ENCODE assay signal across 8 mouse cellular contexts in the genomic region with DNA sequence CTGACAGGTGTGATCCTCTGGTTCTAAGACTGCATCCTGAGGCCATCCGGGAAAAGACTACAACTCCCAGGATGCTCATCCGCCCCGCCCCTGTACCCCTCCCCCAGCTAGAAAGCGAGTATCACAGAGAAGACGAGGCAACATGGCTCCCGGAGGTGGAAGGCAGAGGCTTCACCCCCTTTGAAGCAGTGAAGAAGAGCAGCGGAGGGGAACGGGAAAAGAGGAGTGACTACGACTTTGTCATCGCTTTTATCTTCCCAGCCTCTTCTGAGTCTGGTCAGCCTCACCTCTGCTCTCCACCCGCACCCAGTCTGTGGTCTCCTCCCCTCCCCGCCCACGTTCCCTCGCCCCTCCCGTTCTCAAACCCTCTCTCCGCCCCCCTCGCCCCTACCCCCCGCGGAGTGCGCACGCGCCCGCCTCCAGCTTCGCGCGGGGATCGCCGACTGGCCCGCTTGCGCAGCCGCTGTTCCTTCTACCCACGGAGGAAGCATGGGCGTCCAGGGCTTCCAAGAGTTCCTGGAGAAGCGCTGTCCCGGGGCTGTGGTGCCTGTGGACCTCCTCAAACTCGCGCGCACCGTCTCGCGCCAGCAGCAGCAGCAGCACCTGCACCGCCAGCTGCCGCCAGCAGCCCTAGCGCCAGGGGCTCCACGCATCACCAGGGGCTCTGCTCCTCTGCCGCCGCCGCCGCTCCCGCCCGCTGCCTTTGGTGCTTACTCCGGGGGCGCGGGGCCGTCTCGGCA. TPM values are rescaled to one million over a fixed set of nuclear protein-coding genes. Genes with fewer than 3 reads are reported as not detected.
DNase-seq lines count a peak whose midpoint lies in the region; ATAC-seq lines count a peak whose summit lies in the region.

Fam120c (plus strand) TSS at position 415 of the 740 bp plus-strand sequence.

- peak within 1 kb of the TSS; percentile 65 for H3K4me3 ChIP-seq in intestine, embryonic 15.5 days (replicated peaks)

- no peaks in the 10 kb centered on the region for H3K9me3 ChIP-seq in intestine, embryonic 15.5 days

- DNase-seq in adrenal gland, adult 8-10 months = peak; percentile 74
- peak; percentile 71 for DNase-seq in embryo, embryonic 11.5 days (ENCODE audit: low read depth, low spot score)
- peak; percentile 70 to 82 for DNase-seq in gastrocnemius, postnatal 36 days
- peak; percentile 80 to 85 for DNase-seq in left cerebral cortex, postnatal 14 days (ENCODE audit: low spot score in 2 of 2)
- DNase-seq in right cerebral cortex, postnatal 25 days = peak; percentile 87
- DNase-seq in urinary bladder, postnatal 36 days (ENCODE audit: low spot score in 2 of 2) = peak; percentile 66 to 84

- H3K9ac ChIP-seq in intestine, embryonic 15.5 days = peak within 1 kb of the TSS; percentile 68

- 9% methylated on average over 56 of the region's 56 CpGs for whole genome bisulfite sequencing in intestine, embryonic 15.5 days

- peak within 1 kb of the TSS; percentile 86 for H3K27ac ChIP-seq in intestine, embryonic 15.5 days

- no peaks in the 10 kb centered on the region for H3K4me1 ChIP-seq in intestine, embryonic 15.5 days (replicated peaks)

- H3K4me2 ChIP-seq in intestine, embryonic 15.5 days (replicated peaks) = peak within 1 kb of the TSS; percentile 69

- H3K27me3 ChIP-seq in intestine, embryonic 15.5 days (replicated peaks) = no peaks in the 10 kb centered on the region

- intact Hi-C loops in gastrocnemius, postnatal 36 days (cut with DNase I) = no loop called here
- intact Hi-C loops in left cerebral cortex, postnatal 14 days (cut with DNase I) = no loop called here

- ATAC-seq in intestine, embryonic 15.5 days = peak; percentile 95
- ATAC-seq in megakaryocyte-erythroid progenitor cell, adult 5-6 weeks (replicated peaks; ENCODE audit: low FRiP score, low TSS enrichment, poor library complexity, severe bottlenecking) = peak; percentile 89

- H3K36me3 ChIP-seq in intestine, embryonic 15.5 days = no peaks in the 10 kb centered on the region

RNA-seq across cellular contexts. Expression of gene Fam120c, which starts in this region (rescaled TPM):
- total RNA-seq in adrenal gland, adult 8-10 months (2022) = 10 to 100 TPM; 17.9 to 21.9 (median 20.3) TPM
- total RNA-seq in gastrocnemius, postnatal 36 days (2021) = 10 to 100 TPM; 10.3 to 11.1 TPM
- 2.7 and 3.1 TPM in 2 replicates for polyA plus RNA-seq in intestine, embryonic 15.5 days (2015; fragmentation: Nextera tagmentation; extraction: Ambion mirVana)
- total RNA-seq in left cerebral cortex, postnatal 14 days (2021) = 10 to 100 TPM; 43.4 to 44.6 TPM
- total RNA-seq in megakaryocyte-erythroid progenitor cell, adult 5-6 weeks (2014; fragmentation: Nextera tagmentation) = 5.1 and 12.0 TPM in 2 replicates
- 2.5 and 7.5 TPM in 2 replicates for total RNA-seq in megakaryocyte-erythroid progenitor cell, adult 5-6 weeks (2017)

Comparison
In these comparisons a context has a peak if more than half of its experiments do, and no peak if none do; other contexts are left out.
1. Peak in every context shown above with its lines: DNase-seq, ATAC-seq, H3K4me3 ChIP-seq and H3K27ac ChIP-seq.